Mouse (Mus musculus): ENCODE results near the gene Zbtb5.
"Not testable (repeated sequence)": the region's sequence is repeated elsewhere in the genome, so short reads cannot be mapped to it uniquely, and the experiment has no call there.

Zbtb5 gene

DNA sequence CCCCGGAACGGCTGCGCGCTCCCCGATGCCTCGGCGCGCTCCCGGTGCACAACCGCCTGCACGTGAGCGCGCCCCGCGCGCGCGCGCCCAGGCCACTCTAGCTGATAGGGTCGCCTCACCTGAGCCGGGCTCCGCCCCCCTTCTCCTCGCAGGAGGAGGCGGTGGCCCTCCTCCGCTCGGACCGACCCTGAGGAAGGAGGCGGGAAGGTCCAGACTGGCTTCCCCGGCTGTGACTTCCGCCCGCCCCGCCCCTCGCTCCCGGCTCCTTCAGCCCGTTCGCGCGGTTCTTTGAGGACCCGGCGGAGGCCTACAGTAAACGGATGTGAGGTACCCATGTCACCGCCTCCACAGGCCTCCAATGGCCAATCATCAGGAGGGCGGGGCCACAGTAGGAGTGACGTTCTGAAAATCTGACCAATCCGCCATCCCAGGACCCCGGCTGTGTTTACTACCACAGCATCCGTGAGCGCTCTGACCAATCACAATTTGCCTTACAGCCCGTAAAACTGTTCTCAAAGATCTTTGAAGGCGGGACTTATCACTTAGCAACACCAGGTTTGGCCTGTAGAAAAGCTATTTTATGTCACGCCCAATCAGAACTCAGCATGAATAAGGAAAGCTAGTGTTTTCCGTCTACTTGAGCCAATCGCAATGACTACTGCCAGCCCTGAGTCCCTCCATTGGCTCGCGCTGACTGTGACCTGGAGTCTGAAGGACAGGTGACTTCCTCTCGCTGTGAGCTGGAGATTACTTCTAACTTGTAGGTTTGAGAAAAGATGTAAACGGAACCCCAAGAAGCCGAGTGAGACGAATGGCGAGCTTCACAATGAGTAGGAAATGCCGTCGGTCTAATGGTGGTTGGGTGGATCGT lies at the start of gene Zbtb5:
TSS of gene Zbtb5 (minus strand) at position 308 of the 871 bp plus-strand sequence.
- DNase-seq (ENCODE audit: low spot score) = peak; percentile 100

DNA sequence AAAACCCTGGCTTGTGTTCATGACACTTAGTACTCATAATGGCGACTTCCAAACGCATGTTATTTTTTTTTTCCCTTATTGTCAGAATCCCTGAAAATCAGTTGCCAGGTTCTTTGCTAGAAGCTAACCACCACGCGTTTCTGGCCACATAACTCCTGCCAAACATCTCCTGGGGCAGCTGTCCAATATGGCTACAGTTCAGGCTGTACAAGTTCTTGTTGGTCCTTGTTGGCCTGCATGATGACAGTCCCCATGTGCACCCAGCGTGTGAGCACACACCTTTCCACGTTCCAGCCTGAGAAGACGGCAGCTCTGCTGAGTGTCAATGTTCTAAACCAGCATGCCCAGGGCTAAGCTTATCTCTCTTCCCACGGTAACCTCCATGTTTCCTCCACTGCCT lies 43.2 kb upstream of the Zbtb5 start:
- no peak for DNase-seq (ENCODE audit: low spot score)

DNA sequence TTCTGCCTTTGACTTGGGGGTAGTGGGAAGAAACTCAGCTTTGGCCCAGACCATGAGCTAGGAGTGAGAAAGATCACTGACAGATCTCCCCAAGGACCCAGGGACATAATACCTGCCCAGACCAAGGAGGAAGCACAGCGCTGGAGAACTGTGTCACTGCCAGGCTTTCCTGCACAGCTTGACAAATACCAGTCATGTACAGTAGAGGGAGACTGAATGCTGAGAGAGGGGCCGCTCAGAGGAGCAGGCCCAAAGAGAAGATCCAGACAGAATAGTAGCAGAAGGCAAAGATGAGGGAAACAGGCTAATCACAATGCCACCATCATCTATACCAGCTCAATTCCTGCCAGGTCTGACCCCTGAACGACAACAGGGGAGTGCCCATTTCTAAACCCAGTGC lies 42.6 kb upstream of the Zbtb5 start:
- DNase-seq (ENCODE audit: low spot score) = peak; percentile 12

DNA sequence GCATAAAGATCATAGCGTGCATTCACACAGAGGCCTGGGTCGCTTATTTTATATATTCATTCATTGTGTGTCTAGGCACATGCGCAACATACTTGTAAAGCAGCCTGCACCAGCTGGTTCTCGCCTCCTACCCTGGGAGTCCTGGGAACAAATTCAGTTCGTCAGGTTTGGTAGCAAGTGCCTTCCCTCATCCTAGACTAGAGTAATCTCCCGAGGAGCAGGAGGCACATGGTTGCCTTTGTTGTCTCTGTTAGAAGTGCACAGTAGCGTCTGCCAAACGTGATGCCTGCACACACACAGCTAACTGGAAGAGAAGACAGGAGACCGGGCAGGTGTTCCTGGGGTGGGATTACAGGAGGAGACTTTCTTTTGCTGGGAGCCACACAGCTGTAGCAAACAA lies 35.7 kb upstream of the Zbtb5 start:
- no peak for DNase-seq (ENCODE audit: low spot score)

DNA sequence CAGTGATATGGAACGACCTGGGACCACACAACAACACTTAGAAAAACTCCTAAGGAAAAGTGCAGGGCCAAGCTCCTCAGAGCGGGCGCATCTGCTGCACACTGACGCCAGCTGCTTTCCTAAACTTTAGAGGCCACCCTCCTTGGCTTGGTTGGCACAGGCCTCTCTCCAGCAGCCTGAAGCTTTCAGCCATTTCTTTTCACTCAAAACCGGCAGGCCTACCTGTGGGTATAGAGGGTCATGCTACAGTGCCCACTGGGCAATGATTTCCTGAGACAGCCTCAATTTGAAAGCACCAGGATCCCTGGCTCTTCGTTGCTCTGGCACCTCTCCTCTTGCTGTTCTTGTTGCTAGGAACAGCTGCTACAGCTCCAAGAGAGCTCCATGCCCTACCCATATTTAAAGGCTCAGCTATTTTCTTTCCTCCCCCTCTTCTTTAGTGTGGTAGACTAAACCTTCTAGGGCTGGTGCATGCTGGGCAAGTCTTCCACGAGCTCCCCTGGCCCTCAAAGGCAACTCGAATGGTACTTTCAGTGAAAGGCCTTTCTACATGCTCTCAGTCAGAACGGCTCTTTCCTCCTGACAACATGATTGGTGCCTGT lies 35.2 kb upstream of the Zbtb5 start:
- DNase-seq (ENCODE audit: low spot score) = no peak

DNA sequence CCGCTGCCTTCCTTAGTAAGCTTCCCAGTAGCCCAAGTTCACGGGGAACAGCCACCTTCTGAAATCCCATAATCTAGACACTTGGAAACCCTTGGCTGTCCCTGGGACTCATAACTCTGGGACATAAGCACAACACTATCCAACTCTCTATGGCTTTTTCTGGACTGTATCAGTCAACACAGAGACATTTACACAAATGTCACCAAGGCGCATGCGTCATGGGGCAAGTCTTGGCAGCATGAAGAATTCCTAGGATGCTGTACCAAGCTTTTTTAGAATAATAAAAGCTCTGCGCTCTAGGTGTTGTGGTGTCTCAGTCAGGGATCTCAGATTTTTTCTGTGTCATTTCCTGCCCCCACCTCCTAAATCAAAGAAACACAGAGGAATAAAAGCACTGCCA lies 34.5 kb upstream of the Zbtb5 start:
- no peak for DNase-seq (ENCODE audit: low spot score)

DNA sequence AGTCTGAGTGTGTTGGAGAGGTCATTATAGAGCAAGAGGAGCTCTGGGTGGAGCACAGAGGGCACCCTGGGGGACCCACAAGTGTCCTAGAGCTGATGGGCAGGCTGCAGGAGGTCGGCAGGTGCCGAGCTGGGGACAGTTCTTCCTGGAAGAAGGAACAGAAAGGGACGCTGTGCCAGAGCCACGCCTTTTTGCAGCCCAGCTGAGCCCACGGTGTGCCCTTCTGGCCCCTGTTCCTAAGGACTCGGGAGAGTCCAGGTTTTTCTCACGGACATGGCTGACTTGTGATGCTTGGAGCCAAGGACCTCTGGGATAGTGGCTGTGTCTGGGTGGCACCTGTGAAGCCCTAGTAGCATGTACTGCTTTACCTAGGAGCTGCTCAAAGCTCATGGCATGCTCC lies 28.6 kb upstream of the Zbtb5 start:
- DNase-seq (ENCODE audit: low spot score) = no peak

DNA sequence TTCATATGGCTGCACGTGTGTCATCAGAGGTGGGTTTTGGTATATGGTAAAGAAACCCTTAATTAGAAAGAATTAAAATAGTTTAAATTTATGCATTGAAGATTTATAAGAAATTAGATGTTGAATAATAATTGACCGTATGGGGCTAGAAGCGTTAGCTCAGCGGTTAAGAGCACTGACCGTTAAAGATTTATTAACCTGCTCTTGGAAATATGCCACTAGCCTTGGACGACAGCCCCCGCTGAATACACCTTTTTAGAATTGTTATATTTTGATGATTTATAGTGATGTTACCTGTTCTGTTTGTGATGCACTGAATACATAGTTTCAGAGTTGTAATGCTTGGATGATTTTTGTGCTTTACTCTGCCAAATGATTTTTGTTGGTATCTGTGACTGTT lies 27.3 kb upstream of the Zbtb5 start:
- DNase-seq (ENCODE audit: low spot score) = not testable (repeated sequence)

DNA sequence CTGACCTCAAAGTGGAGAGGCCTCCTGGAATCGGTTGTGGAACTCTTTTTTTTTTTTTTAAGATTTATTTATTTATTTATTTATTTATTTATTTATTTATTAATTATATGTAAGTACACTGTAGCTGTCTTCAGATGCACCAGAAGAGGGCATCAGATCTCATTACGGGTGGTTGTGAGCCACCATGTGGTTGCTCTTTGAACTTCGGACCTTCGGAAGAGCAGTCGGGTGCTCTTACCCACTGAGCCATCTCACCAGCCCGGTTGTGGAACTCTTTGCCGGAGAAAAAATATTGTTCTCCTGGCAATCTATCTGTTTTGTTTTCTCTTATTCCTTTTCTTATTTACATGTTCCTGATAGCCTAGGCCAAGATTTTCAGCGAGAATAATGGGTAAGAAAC lies 26.7 kb upstream of the Zbtb5 start:
- peak; percentile 10 for DNase-seq (ENCODE audit: low spot score)

DNA sequence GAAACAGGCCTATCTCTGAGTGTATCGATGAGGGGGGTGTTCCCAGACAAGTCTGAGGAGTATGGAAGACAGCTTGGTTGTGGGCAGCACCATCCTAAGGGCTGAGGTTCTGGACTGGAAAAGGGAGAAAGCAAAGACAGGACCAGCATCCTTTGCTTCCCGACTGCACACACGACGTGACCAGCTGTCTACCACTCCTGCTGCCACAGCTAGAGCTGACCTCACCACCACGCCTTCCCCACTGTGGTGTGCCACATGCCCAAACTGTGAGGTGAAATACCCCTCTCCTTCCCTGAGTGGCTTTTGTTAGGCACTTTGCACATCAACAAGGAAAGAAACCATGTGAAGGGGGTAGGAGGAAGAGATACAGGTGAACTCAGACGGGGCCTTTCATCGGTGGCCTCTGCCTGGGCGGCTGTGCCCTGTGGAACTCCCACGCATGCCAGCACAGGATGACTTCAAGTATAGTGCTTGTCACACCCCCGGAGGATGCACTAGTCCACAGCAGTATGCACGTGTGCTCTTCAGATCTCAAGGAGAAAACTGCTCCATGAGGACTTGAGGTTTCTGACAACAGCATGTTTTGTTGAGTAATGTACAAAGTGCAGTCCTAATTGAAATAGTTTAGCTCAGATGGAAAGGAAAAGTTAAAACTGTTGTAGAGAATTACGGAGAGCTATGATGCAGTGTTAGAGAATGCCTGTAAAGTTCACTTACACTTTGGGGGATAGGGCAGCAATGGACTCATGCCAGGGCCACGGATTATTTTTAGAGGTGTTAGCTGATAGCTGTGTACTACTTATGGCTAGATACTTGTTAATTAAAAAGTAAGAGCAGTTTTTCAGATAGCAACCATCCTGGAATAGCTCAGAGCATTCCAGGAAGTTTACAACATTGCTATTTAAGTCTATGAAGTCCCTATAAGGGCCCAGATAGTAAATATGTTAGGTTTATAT lies 25.5 kb upstream of the Zbtb5 start:
- no peak for DNase-seq (ENCODE audit: low spot score)

DNA sequence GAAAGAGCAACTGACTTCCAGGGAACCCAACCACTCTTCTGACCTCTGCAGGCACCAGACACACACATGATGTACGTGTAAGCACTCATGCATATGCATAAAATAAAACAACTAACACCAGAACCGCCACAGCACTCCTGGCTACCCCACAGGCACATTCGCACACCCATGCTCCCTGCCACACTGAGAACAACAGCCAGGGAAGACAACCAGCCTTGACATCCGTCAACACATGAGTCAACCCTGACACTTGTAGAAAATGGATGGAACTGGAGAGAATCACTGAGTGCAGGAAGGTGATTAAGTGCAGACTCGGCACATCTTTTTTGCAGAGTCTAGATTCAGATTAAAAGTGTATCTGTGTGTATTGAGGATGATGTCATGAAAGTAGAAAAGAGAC lies 24.4 kb upstream of the Zbtb5 start:
- DNase-seq (ENCODE audit: low spot score) = no peak

DNA sequence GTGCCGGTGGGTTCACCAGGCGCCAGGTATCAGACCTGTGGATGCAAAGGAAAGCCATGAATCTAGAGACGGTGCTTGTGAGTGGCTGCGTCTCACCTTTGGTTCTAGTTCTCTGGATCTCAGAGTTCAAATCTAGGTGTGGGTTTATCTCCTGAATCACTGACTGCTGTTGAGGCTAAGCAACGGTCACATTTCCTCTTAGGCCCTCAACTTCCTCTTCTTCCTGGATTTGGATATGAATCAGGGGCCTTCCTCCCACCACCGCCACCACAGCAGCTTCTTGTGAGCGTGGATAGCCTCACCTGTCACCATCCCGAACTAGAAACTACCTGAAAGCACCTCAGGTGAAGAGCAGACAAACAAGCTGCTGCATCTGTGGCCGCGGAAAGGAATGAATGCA lies 23.8 kb upstream of the Zbtb5 start:
- DNase-seq (ENCODE audit: low spot score) = no peak

DNA sequence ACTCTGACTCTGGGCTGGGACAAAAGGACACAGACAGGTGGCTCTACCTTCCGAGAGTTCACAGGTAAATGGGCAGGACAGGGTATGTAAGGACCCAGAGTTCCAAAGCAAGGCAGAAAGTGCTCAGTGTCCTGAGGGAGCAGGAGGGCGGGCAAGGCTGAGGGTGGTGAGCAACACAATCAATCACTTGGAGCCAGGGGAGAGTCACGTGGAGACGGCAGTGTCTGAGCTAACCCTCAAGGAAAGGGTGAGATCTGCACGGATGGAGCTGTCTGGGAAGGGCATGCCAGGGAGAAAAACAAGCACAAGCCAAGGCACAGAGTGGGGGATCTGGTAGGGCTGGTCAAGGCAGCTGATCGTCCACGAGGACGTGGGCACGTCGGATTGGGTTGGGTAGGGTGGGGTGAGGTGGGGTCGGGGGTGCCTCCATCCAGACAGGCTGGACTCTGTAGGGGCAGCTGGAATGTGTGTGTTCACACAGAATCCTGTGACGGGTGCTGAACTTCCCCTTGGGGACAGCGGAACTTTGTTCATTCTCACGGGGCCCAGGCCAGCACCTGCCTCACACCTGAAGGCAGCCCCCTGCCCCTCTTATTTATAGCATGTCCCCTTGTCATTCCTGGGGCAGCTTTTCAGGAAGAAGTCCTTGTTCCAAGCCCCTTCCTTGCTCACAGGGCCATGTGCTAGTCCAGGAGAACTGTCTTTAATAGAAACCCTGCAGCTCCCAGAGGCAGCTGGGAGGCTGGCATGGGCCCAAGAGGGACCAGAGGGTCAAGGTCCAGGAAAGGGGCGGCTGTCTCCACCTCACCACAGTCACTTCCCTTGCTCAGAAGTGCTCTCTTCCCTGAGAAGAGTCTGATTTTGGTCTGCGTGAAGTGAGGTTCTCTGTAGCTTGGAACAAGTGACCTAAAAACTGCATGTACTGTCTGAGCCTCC lies 22.7 kb upstream of the Zbtb5 start:
- no peak for DNase-seq (ENCODE audit: low spot score)

DNA sequence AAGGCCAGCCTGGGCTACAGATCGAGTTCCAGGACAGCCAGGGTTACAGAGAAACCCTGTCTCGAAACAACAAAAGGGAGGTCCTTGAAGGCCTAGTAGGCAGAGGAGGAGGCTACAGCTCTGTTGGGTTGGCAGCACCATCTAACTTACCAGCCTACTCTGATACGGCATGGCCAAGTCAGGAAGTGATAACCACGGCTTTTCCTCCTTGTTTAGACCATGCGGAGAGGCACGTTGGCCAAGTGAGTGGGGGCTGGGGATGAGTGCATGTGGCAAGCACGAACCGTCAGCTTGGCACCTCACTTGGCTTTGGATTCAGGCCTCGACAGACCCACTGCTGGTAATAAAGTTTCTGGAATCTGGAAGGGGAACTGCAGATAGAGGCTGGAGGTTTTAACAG lies 20.4 kb upstream of the Zbtb5 start:
- DNase-seq (ENCODE audit: low spot score) = no peak

DNA sequence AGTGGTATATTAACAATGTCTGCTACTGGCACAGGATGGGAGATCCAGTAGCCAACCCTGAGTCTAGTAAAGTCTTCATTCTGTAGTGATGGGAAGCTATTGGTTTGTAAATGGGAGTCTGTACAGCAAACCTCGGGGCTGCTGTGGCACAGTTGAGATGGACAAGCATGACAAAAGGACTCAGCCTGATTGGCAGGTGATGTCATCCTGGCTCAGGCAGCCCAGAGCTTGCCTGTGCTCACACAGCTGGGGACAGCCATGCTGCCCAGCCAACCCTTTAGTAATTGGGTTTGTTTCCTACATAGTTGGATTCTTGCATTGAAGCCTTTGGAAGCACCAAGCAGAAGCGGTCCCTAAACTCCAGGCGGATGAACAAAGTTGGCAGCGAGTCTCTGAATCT lies 14.2 kb upstream of the Zbtb5 start:
- no peak for DNase-seq (ENCODE audit: low spot score)

DNA sequence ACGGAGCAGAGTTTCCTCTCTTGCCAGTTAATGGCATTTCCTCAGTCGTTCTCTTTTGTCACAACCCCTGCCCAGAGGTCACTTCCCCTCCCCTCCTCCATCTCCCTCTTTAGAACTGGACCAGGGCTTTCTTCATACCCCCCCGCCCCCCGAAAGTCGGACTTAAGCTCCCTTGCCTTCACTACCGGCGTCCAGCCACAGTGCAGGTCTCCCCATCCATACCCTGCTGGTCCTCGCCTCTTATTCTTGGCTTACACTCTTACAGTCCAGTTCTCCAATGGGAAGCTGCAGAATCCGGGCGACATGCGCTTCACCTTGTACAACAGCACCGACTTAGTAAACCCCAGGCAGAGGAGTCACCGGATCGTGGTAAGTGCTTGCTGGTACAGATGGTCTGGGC lies 6.8 kb upstream of the Zbtb5 start:
- peak; percentile 19 for DNase-seq (ENCODE audit: low spot score)

DNA sequence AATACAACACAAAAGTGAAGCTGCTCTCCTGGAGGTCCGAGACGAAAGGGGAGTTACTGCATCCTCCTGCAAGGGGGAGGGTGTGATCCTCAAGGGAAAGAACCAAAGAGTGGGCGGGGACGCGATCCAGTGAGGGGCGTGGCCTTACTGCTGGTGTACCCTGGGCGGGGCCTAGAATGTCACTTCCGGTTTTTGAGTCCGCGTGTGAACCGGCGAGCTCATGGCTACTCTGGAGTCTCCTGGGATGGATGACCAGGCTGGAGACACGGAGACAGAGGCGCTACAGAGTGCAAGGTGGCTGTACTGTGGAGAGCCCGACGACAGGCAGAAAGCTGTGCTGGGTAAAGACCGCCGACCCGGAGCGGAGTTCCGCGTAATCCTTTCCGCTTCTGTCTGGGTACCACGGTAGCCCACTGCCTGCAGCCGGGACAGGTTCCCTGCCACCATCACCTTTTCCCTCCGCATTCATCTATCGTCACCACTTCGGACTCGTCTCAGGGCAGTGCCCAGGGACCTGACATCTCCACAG lies 6.3 kb upstream of the Zbtb5 start, which contains the start of gene Polr1e:
TSS of gene Polr1e (plus strand) at position 132 of the 529 bp plus-strand sequence.
- DNase-seq (ENCODE audit: low spot score) = peak; percentile 99

DNA sequence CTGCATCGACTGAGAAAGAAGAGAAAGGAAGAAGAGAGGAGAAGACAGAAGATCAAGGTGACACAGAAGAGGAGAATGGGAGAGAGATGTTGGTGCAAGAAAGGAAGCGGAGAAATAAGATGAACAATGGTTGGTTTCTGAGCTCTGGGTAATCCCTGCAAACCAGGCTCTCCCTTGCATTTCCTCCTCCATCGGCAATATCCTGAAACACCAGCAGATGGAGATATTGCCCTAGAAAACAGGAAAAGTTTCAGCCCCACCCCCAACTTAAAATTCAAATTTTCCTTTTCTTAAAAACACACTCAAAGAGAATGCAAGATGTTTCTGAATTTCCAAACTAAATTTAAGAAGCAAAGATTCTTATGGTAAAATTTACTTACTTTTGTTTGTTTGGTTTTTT lies 3.4 kb upstream of the Zbtb5 start:
- peak; percentile 80 for DNase-seq (ENCODE audit: low spot score)

DNA sequence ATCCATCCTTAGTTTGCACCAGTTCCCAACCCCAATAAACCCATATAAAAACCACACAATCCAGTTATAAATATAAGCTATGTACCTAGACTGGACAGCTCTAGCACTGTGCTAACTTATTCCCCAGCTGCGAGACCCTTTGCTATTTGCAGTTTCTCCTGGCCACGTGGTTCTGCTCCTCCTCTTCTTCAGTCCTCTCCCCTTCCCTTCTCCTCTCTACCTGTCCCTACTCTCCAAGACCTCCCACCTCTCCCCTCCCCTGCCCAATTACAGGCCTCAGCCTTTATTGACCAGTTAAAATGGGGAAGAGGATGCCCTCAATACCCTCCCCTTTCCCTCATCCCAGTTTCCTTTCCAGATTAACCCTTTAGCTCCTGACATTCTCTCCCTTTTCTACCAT lies 1.3 kb upstream of the Zbtb5 start:
- DNase-seq (ENCODE audit: low spot score) = no peak

DNA sequence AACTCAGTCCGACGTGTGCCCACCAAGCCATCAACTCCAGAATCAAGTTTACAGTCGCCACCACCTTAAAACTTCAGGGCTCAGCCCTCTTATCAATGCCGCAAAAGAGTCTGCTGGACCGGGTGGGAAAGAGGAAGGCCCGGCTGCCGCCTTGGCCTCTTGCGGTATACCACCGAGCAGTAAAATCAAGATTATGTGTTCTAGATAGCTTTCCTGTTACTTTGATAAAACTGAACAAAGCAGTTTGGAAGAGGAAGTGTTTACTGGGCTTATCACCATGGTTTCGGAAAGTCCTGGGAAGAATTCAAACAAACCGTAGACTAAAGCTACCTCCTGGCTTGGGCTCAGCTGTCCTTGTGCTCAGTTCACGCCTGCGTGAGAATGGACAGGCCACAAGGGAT lies 819 bp upstream of the Zbtb5 start:
- peak; percentile 17 for DNase-seq (ENCODE audit: low spot score)

DNA sequence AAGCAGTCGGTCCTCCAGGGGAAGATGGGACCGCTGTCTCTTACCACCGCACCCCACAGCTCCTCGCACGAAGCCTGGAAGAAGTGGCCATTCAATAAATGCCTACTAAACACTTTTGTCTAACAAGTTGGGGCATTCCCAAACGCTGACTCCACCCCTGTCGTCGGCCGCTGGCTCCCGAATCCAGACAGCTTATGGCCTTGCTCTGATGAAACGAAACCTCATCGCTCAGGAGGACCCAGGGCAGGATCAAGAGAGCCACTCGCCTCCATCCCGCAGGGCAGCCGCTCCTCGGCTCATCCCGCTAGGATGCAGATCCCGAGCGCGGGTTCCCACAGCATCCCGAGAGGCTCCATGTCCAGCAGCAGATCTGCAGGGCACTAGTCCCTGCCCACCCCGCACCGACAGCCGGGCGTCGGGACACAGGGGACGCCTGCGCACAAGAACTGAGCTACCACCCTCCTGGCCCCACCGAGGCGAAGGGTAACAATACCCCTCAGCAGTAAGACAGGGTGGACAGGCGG lies 569 bp downstream of the Zbtb5 start:
- DNase-seq (ENCODE audit: low spot score) = no peak

Measured in embryo, embryonic 10.5 days (tissue).